Mouse (Mus musculus) gastrocnemius, adult 8-10 months (tissue): Measurements from ENCODE around the gene Dnal1. TPM values are rescaled to one million over a fixed set of nuclear protein-coding genes. Genes with fewer than 3 reads are reported as not detected.
A peak's percentile ranks its signal among the peaks of the same experiment; 100 is the strongest.

Experiments
- DNase-seq, 2 experiments: peaks; one replicate each; pipeline ENCODE4 v3.0.0; 2022; ENCODE audit warnings: low spot score in 2 of 2
- total RNA-seq, 4 experiments: library from RNA; stranded (reverse); gene quantifications; 2 replicates each; pipeline ENCODE4 v1.2.4; 2022

Gene Dnal1
- total RNA-seq, 4 experiments from 2014 or later: 6.0 to 8.3 (median 6.9) TPM

GRCm38 (mm10) chr12:84161616-84162433 lies 47.7 kb downstream of the Dnal1 start:
- DNase-seq: no peak

GRCm38 (mm10) chr12:84163133-84163532 lies 49.0 kb downstream of the Dnal1 start:
- DNase-seq: no peak

GRCm38 (mm10) chr12:84163586-84164110 lies 49.5 kb downstream of the Dnal1 start:
- DNase-seq: no peak

GRCm38 (mm10) chr12:84165631-84166373 lies 51.6 kb downstream of the Dnal1 start:
- no peak for DNase-seq

GRCm38 (mm10) chr12:84170610-84171009 lies 56.4 kb downstream of the Dnal1 start:
- DNase-seq: no peak

GRCm38 (mm10) chr12:84172216-84172615 lies 58.0 kb downstream of the Dnal1 start:
- DNase-seq: no peak

GRCm38 (mm10) chr12:84172862-84173261 lies 58.7 kb downstream of the Dnal1 start:
- no peak for DNase-seq

GRCm38 (mm10) chr12:84173309-84173915 lies 59.2 kb downstream of the Dnal1 start:
- no peak for DNase-seq

GRCm38 (mm10) chr12:84174190-84174811 lies 60.1 kb downstream of the Dnal1 start:
- DNase-seq: peak in 1 of 2 experiments; percentile 40

- peak; percentile 77 to 82 for DNase-seq
Observed at GRCm38 (mm10) chr12:84174871-84175270, 60.7 kb downstream of the Dnal1 start.

GRCm38 (mm10) chr12:84175659-84176061 lies 61.5 kb downstream of the Dnal1 start:
- DNase-seq: peak; percentile 78 to 83

GRCm38 (mm10) chr12:84176126-84176769 lies 62.1 kb downstream of the Dnal1 start:
- DNase-seq: no peak

GRCm38 (mm10) chr12:84176886-84177765 lies 63.0 kb downstream of the Dnal1 start:
- no peak for DNase-seq

- no peak for DNase-seq
Observed at GRCm38 (mm10) chr12:84178052-84178451, 63.9 kb downstream of the Dnal1 start.

GRCm38 (mm10) chr12:84178652-84179445 lies 64.7 kb downstream of the Dnal1 start:
- no peak for DNase-seq

GRCm38 (mm10) chr12:84180090-84180489 lies 65.9 kb downstream of the Dnal1 start:
- DNase-seq: no peak

- DNase-seq: peak; percentile 57 to 78
Observed at GRCm38 (mm10) chr12:84180701-84181435, 66.7 kb downstream of the Dnal1 start.

- DNase-seq: no peak
Observed at GRCm38 (mm10) chr12:84181999-84182398, 67.8 kb downstream of the Dnal1 start.
